Mouse (Mus musculus): ENCODE results near the gene Mrps2. TPM values are rescaled to one million over a fixed set of nuclear protein-coding genes. Genes with fewer than 3 reads are reported as not detected.

The Mrps2 gene
- 11.4 TPM for polyA plus RNA-seq (2017; shearing (Covaris generic))

GRCm38 (mm10) chr2:28467860-28468485 is at the start of gene Mrps2:
Mrps2 (plus strand) TSS chr2:28468066.

GRCm38 (mm10) chr2:28446515-28447314 is 21.2 kb upstream of the Mrps2 start, which contains the start of gene Ppp1r26:
Ppp1r26 (plus strand) TSS chr2:28446800.

GRCm38 (mm10) chr2:28465836-28466518 is 1.9 kb upstream of the Mrps2 start, which contains the start of gene 1700007K13Rik:
1700007K13Rik (minus strand) TSS chr2:28466332.

GRCm38 (mm10) chr2:28496671-28497070 is 28.8 kb downstream of the Mrps2 start, which contains the start of gene Gbgt1:
Gbgt1 (plus strand) TSS chr2:28496891.

GRCm38 (mm10) chr2:28505795-28506194 is 37.9 kb downstream of the Mrps2 start, which contains the start of gene Gm10134:
Gm10134 (plus strand) TSS chr2:28506095.

GRCm38 (mm10) chr2:28512798-28513401 is 45.0 kb downstream of the Mrps2 start, which contains the start of gene Ralgds:
Ralgds (plus strand) TSS chr2:28513125.

Other genes with a start within 250 kb of the Mrps2 start
- not detected for gene Ppp1r26, start 21.3 kb upstream of the Mrps2 start, polyA plus RNA-seq (2017; shearing (Covaris generic))
- gene 1700007K13Rik, start 1.7 kb upstream of the Mrps2 start, polyA plus RNA-seq (2017; shearing (Covaris generic)) = not detected
- not detected for gene Gbgt1, start 28.8 kb downstream of the Mrps2 start, polyA plus RNA-seq (2017; shearing (Covaris generic))
- gene Gm10134, start 38.0 kb downstream of the Mrps2 start, polyA plus RNA-seq (2017; shearing (Covaris generic)) = not detected
- 37.5 TPM for gene Ralgds, start 45.1 kb downstream of the Mrps2 start, polyA plus RNA-seq (2017; shearing (Covaris generic))
- gene Cel, start 95.3 kb downstream of the Mrps2 start, polyA plus RNA-seq (2017; shearing (Covaris generic)) = 1.0 TPM
- 23.7 TPM for gene Gtf3c5, start 115.7 kb downstream of the Mrps2 start, polyA plus RNA-seq (2017; shearing (Covaris generic))
- 0.62 TPM for gene Gfi1b, start 153.9 kb downstream of the Mrps2 start, polyA plus RNA-seq (2017; shearing (Covaris generic))
- gene Tsc1, start 173.2 kb downstream of the Mrps2 start, polyA plus RNA-seq (2017; shearing (Covaris generic)) = 26.6 TPM
- gene Spaca9, start 231.7 kb downstream of the Mrps2 start, polyA plus RNA-seq (2017; shearing (Covaris generic)) = not detected
- not detected for gene Ak8, start 232.1 kb downstream of the Mrps2 start, polyA plus RNA-seq (2017; shearing (Covaris generic))

Measured in effector memory CD4-positive, alpha-beta T cell, adult 7 months (primary cell).